Mouse (Mus musculus) mouse trophoblast stem cell (cell line): ENCODE data around the gene Cdk6.

Source experiments
- in situ Hi-C, 2 experiments: fragments of 300-500 bp; cut with MseI, MboI; formaldehyde crosslinking; loops; 2 replicates in 1 of 2; 3 replicates in 1 of 2; pipeline ENCODE4 v1.15.1; 2025

Gene Cdk6

DNA sequence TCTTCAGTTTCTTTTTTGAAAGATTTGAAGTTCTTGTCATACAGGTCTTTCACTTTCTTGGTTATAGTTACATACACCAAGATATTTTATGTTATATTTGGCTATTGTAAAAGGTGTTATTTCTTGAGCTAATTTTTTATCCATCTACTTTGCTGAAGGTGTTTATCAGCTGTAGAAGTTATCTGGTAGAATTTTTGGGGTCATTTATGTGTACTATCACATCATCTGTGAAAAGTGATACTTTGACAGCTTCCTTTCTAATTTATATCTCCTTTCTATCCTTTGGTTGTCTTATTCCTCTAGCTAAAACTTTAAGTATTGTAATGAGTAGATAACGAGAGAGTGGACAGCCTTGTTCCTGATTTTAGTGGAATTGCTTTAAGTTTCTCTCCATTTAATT lies 210.2 kb downstream of the Cdk6 start:
- in situ Hi-C loops = no loop called here

DNA sequence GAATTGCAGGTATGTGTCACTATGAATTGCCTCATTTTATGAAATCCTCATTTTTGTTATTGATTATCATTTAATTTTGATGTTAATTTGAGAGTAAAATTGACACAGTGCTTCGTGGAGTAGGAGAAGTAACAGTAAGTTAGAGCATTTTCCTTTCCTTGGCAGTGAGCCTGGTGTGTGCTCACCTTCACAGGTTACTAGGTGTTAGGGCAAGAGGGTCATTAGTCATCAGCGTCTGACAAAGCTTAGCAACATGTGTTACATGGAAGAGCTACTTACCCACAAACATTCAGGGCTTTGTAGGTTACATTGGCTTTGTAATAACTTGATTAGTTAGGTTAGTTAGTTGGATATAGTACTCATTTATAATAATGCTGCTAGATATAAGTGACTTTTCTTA lies 212.9 kb downstream of the Cdk6 start:
- in situ Hi-C loops = no loop called here

DNA sequence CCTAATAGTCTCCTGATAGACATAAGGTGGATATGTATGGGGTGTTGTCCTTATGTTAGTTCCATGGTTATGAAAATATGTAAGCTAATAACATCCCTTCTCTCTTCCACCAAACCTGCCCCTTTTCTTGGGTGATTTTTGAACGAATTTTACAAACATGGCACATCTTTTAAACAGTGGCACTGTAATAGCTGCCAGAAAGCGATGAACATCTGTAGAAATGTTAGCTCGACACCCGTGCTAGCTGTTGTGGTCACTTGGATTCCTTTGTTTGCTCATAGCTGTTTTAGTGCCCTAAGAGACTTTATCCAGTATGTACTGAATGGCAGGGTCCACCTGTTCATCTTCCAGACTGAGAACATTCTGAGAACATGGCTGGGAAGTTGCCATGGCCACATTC lies 230.0 kb downstream of the Cdk6 start, which contains the start of gene 1700109H08Rik:
Gene 1700109H08Rik (plus strand): TSS at position 301 of the 400 bp plus-strand sequence.
- in situ Hi-C loops = no loop called here

DNA sequence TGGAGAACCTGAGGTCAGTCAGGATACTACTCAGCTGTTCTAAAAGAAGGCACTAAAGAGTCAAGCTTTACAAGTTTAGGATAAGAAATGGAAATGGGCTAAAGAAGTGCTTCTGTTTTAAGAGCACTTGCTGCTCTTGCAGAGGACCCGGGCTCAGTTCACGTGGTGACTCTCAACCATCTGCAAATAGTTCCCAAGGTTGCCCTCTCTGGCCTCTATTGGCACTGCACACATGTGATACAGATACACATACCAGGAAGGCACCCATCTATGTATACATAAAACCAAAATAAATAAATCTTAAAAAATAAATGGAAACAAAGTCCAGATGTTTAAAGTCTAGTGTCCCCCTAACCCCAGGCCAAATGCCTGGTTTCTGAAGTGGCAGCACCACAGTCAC lies 233.5 kb downstream of the Cdk6 start:
- in situ Hi-C loops = no loop called here

DNA sequence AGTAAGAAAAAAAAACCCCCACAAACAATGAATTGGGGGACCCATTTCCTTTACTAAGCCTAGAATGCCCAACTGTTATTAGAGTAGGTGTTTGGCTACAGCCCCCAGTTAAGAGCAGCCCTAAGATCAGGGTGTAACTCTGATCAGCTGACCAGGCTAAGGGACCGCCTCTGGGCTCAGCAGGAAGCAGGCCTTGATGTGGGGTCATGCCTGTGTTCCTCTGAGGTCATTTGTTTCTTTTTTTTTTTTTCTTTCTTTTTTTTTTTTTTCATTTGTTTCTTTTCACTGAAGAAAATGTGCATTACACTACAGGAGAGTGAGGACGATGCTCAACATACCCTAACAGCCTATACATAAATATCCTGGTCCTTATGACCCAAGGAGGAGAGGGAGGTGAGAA lies 236.7 kb downstream of the Cdk6 start:
- in situ Hi-C loops = no loop called here

DNA sequence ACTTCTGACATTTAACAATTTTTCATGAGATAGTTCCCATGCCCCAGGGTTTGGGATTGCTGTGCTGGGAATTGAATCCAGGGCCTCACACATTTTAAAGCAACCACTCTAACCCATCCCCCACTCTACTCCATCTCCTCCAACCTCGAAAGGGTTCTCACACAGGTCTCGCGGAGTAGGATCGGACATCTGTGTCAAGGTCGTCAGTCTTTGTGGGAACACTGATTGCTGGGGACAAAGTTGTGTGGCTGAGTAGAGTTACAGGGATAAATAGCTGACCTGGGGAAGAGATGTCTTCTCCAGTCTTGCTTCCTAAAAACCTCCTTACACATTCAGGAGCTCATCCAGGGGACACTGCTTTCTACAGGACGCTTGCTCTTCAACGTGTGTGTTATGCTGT lies 237.8 kb downstream of the Cdk6 start:
- in situ Hi-C loops = no loop called here
